Mouse (Mus musculus) thymus, postnatal 4 days (tissue): ENCODE data around the gene Eif2b4.

Experiments used
- DNase-seq: peaks from one replicate; pipeline ENCODE4 v3.0.0; 2021

The Eif2b4 gene

GRCm38 (mm10) chr5:31153516-31154151 lies 39.6 kb downstream of the Eif2b4 start:
- DNase-seq, result no peak

- DNase-seq, result no peak
Observed at GRCm38 (mm10) chr5:31151746-31152145, 41.5 kb downstream of the Eif2b4 start.

GRCm38 (mm10) chr5:31149781-31150180 lies 43.4 kb downstream of the Eif2b4 start:
- no peak for DNase-seq

- no peak for DNase-seq
Observed at GRCm38 (mm10) chr5:31138968-31139425, 54.2 kb downstream of the Eif2b4 start.

- DNase-seq, result no peak
Observed at GRCm38 (mm10) chr5:31138241-31138967, 54.8 kb downstream of the Eif2b4 start, which contains the start of gene Ucn. TSS of gene Ucn (minus strand) at chr5:31138829.

- no peak for DNase-seq
Observed at GRCm38 (mm10) chr5:31137658-31138057, 55.6 kb downstream of the Eif2b4 start.
